Mouse (Mus musculus) heart, embryonic 11.5 days (tissue): ENCODE measurements around the gene Sema4d. TPM values are rescaled to one million over a fixed set of nuclear protein-coding genes. Genes with fewer than 3 reads are reported as not detected.

Experiments used
- ATAC-seq: fragments of 200-750 bp; cut with Nextera tagmentation; replicated peaks from 2 replicates; pipeline ENCODE4 v1.8.0; 2017; ENCODE audit warnings: moderate library complexity; ENCODE audit not compliant: insufficient number of reproducible peaks, low FRiP score, low TSS enrichment
- H3K27ac ChIP-seq: fragments of 300-500 bp; sonication (generic); 2 replicates; pipeline ENCODE4 v1.5.1; 2014; ENCODE audit warnings: mild to moderate bottlenecking, low read depth, low read length
- H3K27me3 ChIP-seq: fragments of 300-500 bp; sonication (generic); 2 replicates; pipeline ENCODE4 v1.6.1; 2014; ENCODE audit warnings: mild to moderate bottlenecking, low read length, mixed read lengths; ENCODE audit not compliant: control insufficient read depth, insufficient read depth
- H3K36me3 ChIP-seq: fragments of 300-500 bp; sonication (generic); 2 replicates; pipeline ENCODE4 v1.6.1; 2014; ENCODE audit warnings: mild to moderate bottlenecking, low read length, moderate library complexity, mixed read lengths; ENCODE audit not compliant: control insufficient read depth, insufficient read depth
- H3K4me1 ChIP-seq: fragments of 300-500 bp; sonication (generic); 2 replicates; pipeline ENCODE4 v1.6.1; 2014; ENCODE audit warnings: low read length; ENCODE audit not compliant: control insufficient read depth, insufficient read depth
- H3K4me2 ChIP-seq: fragments of 300-500 bp; sonication (generic); 2 replicates; pipeline ENCODE4 v1.6.1; 2014; ENCODE audit warnings: mild to moderate bottlenecking, moderate library complexity
- H3K4me3 ChIP-seq: fragments of 300-500 bp; sonication (generic); 2 replicates; pipeline ENCODE4 v1.5.1; 2014; ENCODE audit warnings: low read depth, low read length
- H3K9ac ChIP-seq: fragments of 300-500 bp; sonication (generic); 2 replicates; pipeline ENCODE4 v1.6.1; 2014; ENCODE audit warnings: mild to moderate bottlenecking, low read depth, low read length, moderate library complexity
- H3K9me3 ChIP-seq: fragments of 300-500 bp; sonication (generic); replicated peaks from 2 replicates; pipeline ENCODE4 v1.6.1; 2016; ENCODE audit warnings: low read length; ENCODE audit not compliant: control insufficient read depth
- WGBS: fragments of 180-500 bp; shearing (Covaris S2); extraction: QIAGEN DNeasy Blood & Tissue Kit; methylation state at CpG from one replicate; pipeline ENCODE4 v1.1.7; 2014; ENCODE audit not compliant: insufficient replicate concordance; 5-methylcytosine and 5-hydroxymethylcytosine counted together
- polyA plus RNA-seq: library from polyadenylated mRNA; unstranded; fragments of >200 nt; fragmentation: Nextera tagmentation; extraction: Ambion mirVana; gene quantifications from 2 replicates; pipeline ENCODE4 v1.2.1, GENCODE M21; 2014

Gene Sema4d
- polyA plus RNA-seq, 1 experiment from 2014 or later: 11.0 TPM

GRCm38 (mm10) chr13:51791604-51792003 is 1.9 kb downstream of the Sema4d start:
- peaks cover 12% of the 10 kb centered on the region for H3K27me3 ChIP-seq
- H3K4me2 ChIP-seq: peak overlapping the region; percentile 98
- H3K36me3 ChIP-seq: no peaks in the 10 kb centered on the region
- peaks cover 10% of the 10 kb centered on the region for H3K4me1 ChIP-seq
- 72% methylated on average over 3 of the region's 3 CpGs for WGBS
- H3K27ac ChIP-seq: no peak overlapping the region
- 0 out of 2 replicates have a peak overlapping the region, but pooled peaks have one; percentile 94 for H3K4me3 ChIP-seq
- no peak overlapping the region for H3K9ac ChIP-seq
- no peaks in the 10 kb centered on the region for H3K9me3 ChIP-seq
- no peak for ATAC-seq

- H3K36me3 ChIP-seq: no peaks in the 10 kb centered on the region
- WGBS: 64% methylated on average over 5 of the region's 5 CpGs
- peaks cover 10% of the 10 kb centered on the region for H3K4me1 ChIP-seq
- ATAC-seq: no peak
- no peak overlapping the region for H3K9ac ChIP-seq
- no peak overlapping the region for H3K27ac ChIP-seq
- no peak overlapping the region for H3K4me2 ChIP-seq
- no peaks in the 10 kb centered on the region for H3K9me3 ChIP-seq
- peaks cover 12% of the 10 kb centered on the region for H3K27me3 ChIP-seq
- no peak overlapping the region for H3K4me3 ChIP-seq
Measured at GRCm38 (mm10) chr13:51790793-51791192, 2.8 kb downstream of the Sema4d start.

- no peak overlapping the region for H3K4me3 ChIP-seq
- peaks cover 12% of the 10 kb centered on the region for H3K27me3 ChIP-seq
- no peak overlapping the region for H3K27ac ChIP-seq
- WGBS: 27% methylated on average over 2 of the region's 2 CpGs
- peaks cover 10% of the 10 kb centered on the region for H3K4me1 ChIP-seq
- H3K4me2 ChIP-seq: no peak overlapping the region
- H3K9ac ChIP-seq: no peak overlapping the region
- H3K36me3 ChIP-seq: no peaks in the 10 kb centered on the region
- H3K9me3 ChIP-seq: no peaks in the 10 kb centered on the region
- ATAC-seq: no peak
Measured at GRCm38 (mm10) chr13:51787858-51788257, 5.7 kb downstream of the Sema4d start.

- Histone ChIP-seq H3K9me3 (no peaks in the 10 kb centered on the region), H3K27me3 (peaks cover under 1% of the 10 kb centered on the region; the same call in 1 of the 2 replicates), H3K4me3 (no peak overlapping the region), H3K9ac (no peak overlapping the region), H3K4me1 (peaks cover 2% of the 10 kb centered on the region; the same call in 1 of the 2 replicates), H3K36me3 (no peaks in the 10 kb centered on the region), H3K27ac (no peak overlapping the region), H3K4me2 (no peak overlapping the region)
- no peak for ATAC-seq
- 54% methylated on average over 4 of the region's 4 CpGs for WGBS
Measured at GRCm38 (mm10) chr13:51786616-51787015, 6.9 kb downstream of the Sema4d start.

- H3K4me1 ChIP-seq: 0 out of 2 replicates have a peak, but pooled peaks cover 2% of the 10 kb centered on the region
- WGBS: 83% methylated on average over 8 of the region's 8 CpGs
- no peaks in the 10 kb centered on the region for H3K36me3 ChIP-seq
- no peak for ATAC-seq
- no peaks in the 10 kb centered on the region for H3K27me3 ChIP-seq
- no peak overlapping the region for H3K9ac ChIP-seq
- H3K27ac ChIP-seq: no peak overlapping the region
- H3K4me3 ChIP-seq: no peak overlapping the region
- no peaks in the 10 kb centered on the region for H3K9me3 ChIP-seq
- H3K4me2 ChIP-seq: no peak overlapping the region
Measured at GRCm38 (mm10) chr13:51784476-51784875, 9.1 kb downstream of the Sema4d start.

- Histone ChIP-seq H3K9ac (no peak overlapping the region), H3K4me1 (0 out of 2 replicates have a peak, but pooled peaks cover 7% of the 10 kb centered on the region), H3K36me3 (no peaks in the 10 kb centered on the region), H3K4me2 (no peak overlapping the region), H3K9me3 (no peaks in the 10 kb centered on the region), H3K27ac (no peak overlapping the region), H3K27me3 (no peaks in the 10 kb centered on the region), H3K4me3 (no peak overlapping the region)
- ATAC-seq: no peak
- 64% methylated on average over 6 of the region's 6 CpGs for WGBS
Measured at GRCm38 (mm10) chr13:51783857-51784256, 9.7 kb downstream of the Sema4d start.

- Histone ChIP-seq H3K9ac (no peak overlapping the region), H3K9me3 (no peaks in the 10 kb centered on the region), H3K36me3 (no peaks in the 10 kb centered on the region), H3K27ac (no peak overlapping the region), H3K4me2 (no peak overlapping the region), H3K4me1 (peaks cover 28% of the 10 kb centered on the region), H3K27me3 (no peaks in the 10 kb centered on the region), H3K4me3 (no peak overlapping the region)
- no peak for ATAC-seq
- 87% methylated on average over 10 of the region's 10 CpGs for WGBS
Measured at GRCm38 (mm10) chr13:51780509-51781155, 12.9 kb downstream of the Sema4d start.

- Histone ChIP-seq H3K36me3 (no peaks in the 10 kb centered on the region), H3K9me3 (no peaks in the 10 kb centered on the region), H3K4me1 (peaks cover 29% of the 10 kb centered on the region), H3K27me3 (no peaks in the 10 kb centered on the region), H3K4me3 (no peak overlapping the region), H3K9ac (no peak overlapping the region), H3K4me2 (no peak overlapping the region), H3K27ac (peak overlapping the region; percentile 79)
- ATAC-seq: no peak
- 66% methylated on average over 25 of the region's 25 CpGs for WGBS
Measured at GRCm38 (mm10) chr13:51778983-51779962, 14.3 kb downstream of the Sema4d start.
